Mouse (Mus musculus): Measurements from ENCODE around the gene C1qtnf6.

GRCm38 (mm10) chr15:78571554-78572269, 40.5 kb upstream of the C1qtnf6 start:
- TF ChIP-seq CTCF (IDR thresholded peaks at IDR 0.05; ENCODE audit: low read depth, low read length) = no peak
- TF ChIP-seq POLR2A (IDR thresholded peaks at IDR 0.05; ENCODE audit: borderline replicate concordance, low read depth, low read length) = no peak

Measured in bone marrow macrophage, adult 2 months (primary cell).